Mouse (Mus musculus) lung, adult 2 months (tissue): ENCODE measurements around the gene Acp2.

Source experiments
- CTCF ChIP-seq: fragments of 200-500 bp; IDR thresholded peaks from 2 replicates; pipeline ENCODE4 v1.5.1; 2011; ENCODE audit warnings: mild to moderate bottlenecking, low read length, control low read depth; ENCODE audit not compliant: insufficient read depth
- POLR2A ChIP-seq: fragments of 200-500 bp; IDR thresholded peaks from 2 replicates; pipeline ENCODE4 v1.6.1; 2011; ENCODE audit warnings: low read depth, mild to moderate bottlenecking, control low read depth, low read length, borderline replicate concordance; ENCODE audit errors: extremely low read depth

DNA sequence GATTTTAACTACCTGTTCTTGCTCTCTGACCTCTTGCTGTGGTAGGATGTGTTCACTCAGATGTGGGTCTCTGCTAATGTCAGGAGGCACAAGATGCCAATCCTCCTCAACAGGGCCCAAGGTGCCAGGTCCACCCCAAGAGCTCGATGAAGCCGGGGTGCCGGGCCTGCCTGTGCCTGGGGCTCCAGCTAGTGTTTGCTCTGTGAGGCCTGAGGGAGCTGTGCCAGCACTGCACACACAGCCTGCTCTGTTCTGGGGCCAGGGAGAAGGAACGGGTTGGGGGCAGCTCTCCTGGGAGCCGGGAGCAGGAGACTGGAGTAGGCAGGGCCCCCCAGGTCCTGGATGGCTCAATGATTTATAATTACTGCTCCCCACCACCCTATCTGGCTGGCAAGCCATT lies 55.4 kb downstream of the Acp2 start:
- TF ChIP-seq POLR2A (no peak), CTCF (no peak)
